Mouse (Mus musculus) c-Kit-positive CD71-negative TER-119-negative erythroid progenitor cells, embryonic 14.5 days (primary cell): ENCODE data around the gene Rec114.
A peak's percentile ranks its signal among the peaks of the same experiment; 100 is the strongest.

Experiments used
- DNase-seq: peaks from one replicate; pipeline ENCODE4 v3.0.0-alpha.2; 2013; ENCODE audit warnings: low read depth

Rec114 gene

GRCm38 (mm10) chr9:58716886-58717285, 26.9 kb downstream of the Rec114 start:
- no peak for DNase-seq

- no peak for DNase-seq
Observed at GRCm38 (mm10) chr9:58710642-58711041, 33.1 kb downstream of the Rec114 start.

GRCm38 (mm10) chr9:58709939-58710338, 33.8 kb downstream of the Rec114 start:
- peak; percentile 42 for DNase-seq

DNA sequence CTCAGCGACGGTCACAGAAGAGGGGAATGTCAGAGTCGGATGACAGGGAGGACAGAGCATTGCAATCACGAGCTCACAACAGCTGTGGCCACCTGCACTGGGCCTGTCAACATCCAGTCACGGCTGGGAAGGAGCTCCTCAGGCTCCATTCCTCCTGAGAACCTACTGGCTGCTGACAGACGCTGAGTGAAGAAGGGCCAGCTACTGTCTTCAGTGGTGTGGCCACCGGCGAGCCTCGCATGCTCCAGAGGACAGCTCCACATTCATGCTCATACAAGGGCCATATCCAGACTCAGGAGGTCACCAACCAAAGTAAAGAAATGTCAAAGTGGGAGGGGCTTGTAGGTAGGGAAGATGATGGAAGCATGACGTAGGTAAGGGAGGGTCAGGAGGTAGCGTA, 36.0 kb downstream of the Rec114 start:
- DNase-seq, result no peak

- DNase-seq, result no peak
Observed at GRCm38 (mm10) chr9:58706024-58706423, 37.7 kb downstream of the Rec114 start.

GRCm38 (mm10) chr9:58703766-58704165, 40.0 kb downstream of the Rec114 start:
- no peak for DNase-seq

DNA sequence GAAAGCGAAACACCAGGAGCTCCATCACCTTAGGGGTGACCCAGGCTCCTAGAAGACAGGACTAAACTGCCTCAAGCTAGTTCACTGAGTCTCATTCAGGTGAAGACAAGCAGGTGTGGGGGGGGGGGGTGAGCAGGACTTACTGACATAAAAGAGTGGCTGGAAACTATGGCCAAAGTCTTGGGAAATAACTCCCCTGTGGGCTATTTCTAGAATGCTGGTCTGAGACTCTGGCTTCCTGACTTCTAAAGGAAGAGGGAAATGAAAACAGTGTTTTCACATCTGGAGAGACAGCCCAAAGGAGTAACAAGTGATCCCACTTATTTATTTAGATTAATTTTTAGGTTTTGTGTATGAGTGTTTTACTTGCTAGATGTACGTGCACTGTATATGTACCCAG, 42.0 kb downstream of the Rec114 start:
- no peak for DNase-seq

DNA sequence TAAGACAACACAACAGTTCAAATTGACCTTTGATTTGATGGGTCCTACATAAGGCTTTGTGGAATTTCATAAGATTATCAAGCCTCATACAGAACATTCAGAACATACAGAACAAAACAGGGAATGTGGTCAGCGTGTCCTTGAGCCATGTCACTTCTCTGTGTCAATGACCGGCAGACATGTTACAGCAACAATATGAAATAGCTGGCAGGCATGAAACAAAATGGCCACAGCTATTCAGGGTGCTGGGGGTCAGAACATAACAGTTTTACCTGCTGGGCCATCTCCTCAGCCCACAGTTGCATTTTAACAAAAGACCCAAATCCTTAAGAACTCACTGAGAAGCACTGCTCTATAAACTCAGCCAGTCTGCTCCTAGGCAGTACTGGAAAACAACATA, 45.3 kb downstream of the Rec114 start:
- DNase-seq, result no peak

- no peak for DNase-seq
Observed at GRCm38 (mm10) chr9:58691471-58691870, 52.3 kb downstream of the Rec114 start.

GRCm38 (mm10) chr9:58690701-58691100, 53.1 kb downstream of the Rec114 start:
- DNase-seq, result no peak

DNA sequence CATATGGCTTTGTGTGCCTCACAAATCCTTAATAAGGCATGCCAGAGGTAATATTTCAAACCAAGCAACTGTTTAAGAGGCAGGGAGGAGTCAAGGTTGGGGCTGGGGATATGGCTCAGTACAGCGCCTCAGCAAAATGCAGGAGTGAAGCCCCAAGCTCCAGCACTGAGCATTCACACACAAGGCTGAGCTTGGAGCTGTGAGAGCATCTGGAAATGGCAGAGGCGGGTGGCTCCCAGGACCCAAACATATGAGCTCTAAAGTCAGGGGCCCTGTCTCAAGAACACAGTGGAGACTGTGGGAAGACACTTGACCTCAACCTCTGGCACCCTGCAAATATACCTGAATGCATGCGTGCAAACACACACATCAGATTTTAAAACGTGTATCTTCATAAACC, 55.7 kb downstream of the Rec114 start:
- DNase-seq, result no peak

DNA sequence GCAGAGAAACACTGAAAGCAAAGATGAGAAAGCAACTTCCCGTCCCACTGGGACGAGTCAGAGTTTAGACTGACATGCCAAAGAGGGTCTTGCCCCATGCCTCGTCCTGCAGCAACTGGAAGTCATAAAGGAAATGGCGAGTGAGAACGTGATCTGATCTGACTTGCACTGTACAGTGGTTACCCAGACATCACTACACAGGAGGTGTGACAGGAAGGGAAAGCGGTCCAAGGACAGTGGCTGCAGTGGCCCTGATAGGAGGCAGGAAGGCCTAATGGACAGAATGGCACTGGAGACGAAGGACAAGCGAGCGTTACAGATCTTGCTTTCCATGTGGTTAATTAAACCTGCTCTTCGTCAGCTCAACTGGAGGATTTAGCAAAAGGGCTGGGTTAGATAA, 58.5 kb downstream of the Rec114 start:
- DNase-seq, result no peak

GRCm38 (mm10) chr9:58683372-58683771, 60.4 kb downstream of the Rec114 start:
- no peak for DNase-seq

DNA sequence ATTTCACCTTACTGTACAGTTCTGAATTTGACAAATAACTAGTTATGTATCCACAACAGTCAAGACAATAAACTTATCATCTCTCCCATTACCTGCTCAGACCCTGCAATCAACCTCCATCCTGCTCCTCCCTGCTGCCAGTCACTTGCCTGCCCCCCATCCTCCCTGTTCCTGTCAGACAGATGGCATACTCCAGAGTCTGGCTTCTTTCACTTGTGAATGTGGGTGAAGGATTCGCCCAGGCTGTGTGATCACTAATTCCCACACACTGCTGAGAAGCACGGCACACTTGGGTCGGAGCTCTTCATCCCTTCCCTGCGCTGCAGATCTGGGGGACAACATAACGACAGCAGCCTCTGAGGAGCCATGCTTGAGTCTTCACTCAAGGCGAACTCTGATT, 61.7 kb downstream of the Rec114 start:
- no peak for DNase-seq

GRCm38 (mm10) chr9:58681411-58681810, 62.4 kb downstream of the Rec114 start:
- DNase-seq, result no peak

DNA sequence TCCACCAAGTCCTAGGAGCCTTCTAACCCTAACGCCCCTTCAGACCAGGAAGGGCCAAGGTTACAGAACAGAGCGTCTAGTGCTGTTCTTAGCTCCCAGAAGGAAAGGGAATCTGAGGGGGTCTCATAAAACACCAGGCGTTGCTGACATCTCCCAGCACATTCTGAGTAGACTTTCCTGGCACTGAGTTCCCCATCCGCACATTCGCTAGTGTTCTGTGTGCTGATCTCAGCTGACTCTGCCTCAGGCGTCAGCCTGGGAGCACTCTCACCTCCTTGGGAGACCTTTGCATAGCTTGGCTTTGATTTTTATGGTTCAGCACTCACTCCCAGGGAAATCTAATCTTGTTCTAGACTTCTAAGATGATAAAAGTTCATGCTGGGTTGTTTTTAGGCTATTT, 68.4 kb downstream of the Rec114 start:
- no peak for DNase-seq

GRCm38 (mm10) chr9:58674736-58675135, 69.0 kb downstream of the Rec114 start:
- DNase-seq, result no peak

GRCm38 (mm10) chr9:58672474-58672873, 71.3 kb downstream of the Rec114 start:
- no peak for DNase-seq

DNA sequence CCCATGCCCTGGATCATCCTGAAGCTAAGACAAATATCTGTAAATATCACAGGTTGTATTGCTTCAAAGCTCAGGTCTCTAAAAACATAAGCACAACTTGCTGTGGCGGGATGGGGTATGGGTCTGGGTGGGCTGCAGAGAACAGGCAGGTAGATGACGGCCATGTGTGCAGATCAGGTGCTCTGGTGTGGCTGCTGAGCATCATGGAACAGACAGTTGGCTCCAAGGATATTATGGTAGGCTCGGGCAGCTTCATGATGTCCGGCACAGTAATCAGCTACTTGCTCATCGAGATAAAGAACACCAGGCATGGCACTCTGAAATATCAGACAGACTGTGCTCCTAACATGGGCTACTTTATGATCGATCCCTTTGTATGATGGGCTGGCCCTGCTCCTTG, 73.9 kb downstream of the Rec114 start:
- no peak for DNase-seq

DNA sequence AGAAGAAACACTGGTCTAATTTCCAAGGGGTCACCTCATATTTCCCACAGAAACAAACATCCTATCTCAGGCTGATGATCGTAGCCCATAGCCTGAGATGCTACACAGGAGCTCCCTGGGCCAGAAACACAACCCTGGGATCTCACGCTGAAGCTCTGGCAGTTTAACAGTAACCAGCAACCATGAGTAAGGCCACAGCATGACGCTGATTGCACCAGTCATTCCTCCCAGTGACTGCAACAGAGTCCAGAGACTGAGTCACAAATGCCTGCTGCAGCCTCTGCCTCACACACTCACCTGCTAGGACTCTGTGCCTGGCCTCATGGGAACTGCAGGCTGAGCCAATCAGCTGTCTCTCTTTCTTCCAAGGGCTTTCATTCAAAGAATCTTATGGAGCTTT, 74.7 kb downstream of the Rec114 start:
- DNase-seq, result no peak

- no peak for DNase-seq
Observed at GRCm38 (mm10) chr9:58668171-58668570, 75.6 kb downstream of the Rec114 start.

- DNase-seq, result no peak
Observed at GRCm38 (mm10) chr9:58667244-58667643, 76.5 kb downstream of the Rec114 start.

GRCm38 (mm10) chr9:58666191-58666590, 77.6 kb downstream of the Rec114 start:
- no peak for DNase-seq

GRCm38 (mm10) chr9:58665492-58665891, 78.3 kb downstream of the Rec114 start:
- DNase-seq, result no peak

DNA sequence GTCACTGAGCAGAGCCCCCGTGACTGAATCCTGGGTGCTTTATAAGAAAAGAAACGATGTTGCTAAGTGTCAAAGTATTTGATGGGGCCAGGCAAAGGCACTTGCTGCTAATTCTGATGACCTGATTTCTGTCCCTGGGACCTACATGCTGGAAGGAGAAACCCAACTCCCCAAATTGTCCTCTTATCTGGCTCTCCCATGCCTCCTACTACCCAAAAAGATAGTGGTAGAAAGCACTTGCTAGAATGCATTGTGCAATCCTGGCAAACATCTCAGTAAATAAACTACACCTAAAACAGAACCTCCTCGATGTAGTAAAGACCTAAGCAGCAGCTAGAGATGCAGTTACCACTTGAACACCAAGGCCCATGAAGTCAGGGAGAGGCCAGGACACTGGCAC, 81.0 kb downstream of the Rec114 start:
- no peak for DNase-seq
